Mouse (Mus musculus) kidney, adult 2 months (tissue): ENCODE measurements around the gene Gm20661.

ENCODE experiments used
- CTCF ChIP-seq: fragments of 200-500 bp; conservative IDR thresholded peaks from 2 replicates; pipeline ENCODE4 v1.5.1; 2011; ENCODE audit warnings: low read depth, mild to moderate bottlenecking, control low read depth, low read length, moderate library complexity, mixed read lengths; ENCODE audit not compliant: insufficient read depth, insufficient read length
- POLR2A ChIP-seq: fragments of 200-500 bp; IDR thresholded peaks from one replicate; pipeline ENCODE4 v1.6.1; 2011; ENCODE audit warnings: low read depth, low read length, control low read depth

DNA sequence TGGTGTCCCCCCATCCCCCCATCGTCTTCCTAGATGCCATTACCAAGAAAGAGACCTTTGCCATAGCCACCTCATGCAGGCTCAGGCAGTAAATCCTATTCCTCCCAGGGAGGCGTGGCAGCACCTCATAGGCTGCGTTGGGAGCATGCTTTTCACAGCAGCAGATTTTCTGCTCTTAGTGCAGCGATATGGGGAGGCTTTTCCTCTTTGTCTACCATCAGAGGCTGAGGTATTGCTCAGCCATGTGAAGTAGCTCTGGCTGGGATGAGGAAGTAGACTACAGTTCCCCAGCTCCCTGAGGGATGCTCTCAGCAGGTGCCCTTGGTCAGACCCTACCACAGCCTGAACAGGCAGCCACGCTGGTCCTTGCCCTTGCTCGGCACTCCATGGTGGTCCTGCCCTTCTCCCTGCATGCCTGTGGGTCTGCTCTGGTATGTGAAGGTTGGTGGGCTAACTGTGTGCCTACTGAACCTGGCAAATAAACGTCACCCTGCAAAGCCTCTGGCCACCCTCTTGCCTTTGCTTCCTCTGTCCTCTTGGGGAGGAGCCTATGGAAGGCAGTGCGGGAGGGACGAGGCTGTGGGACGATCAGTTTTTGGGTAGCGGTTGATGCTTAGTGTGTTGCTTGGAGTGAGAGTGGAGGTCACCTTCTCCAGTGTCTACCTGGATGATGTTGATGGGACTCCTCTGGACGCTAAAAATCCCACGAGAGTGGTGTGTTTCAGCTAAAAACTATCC is 33.5 kb upstream of the Gm20661 start:
- TF ChIP-seq CTCF: no peak
- TF ChIP-seq POLR2A: no peak
